Mouse (Mus musculus) yolk sac, embryonic 10.5 days (tissue): ENCODE measurements around the gene Fmo2.

Experiments used
- DNase-seq: peaks from one replicate; pipeline ENCODE4 v3.0.0-alpha.2; 2017; ENCODE audit warnings: low spot score

The Fmo2 gene

GRCm38 (mm10) chr1:162853812-162854482 is 44.6 kb downstream of the Fmo2 start:
- DNase-seq, result peak; percentile 73

GRCm38 (mm10) chr1:162847554-162847953 is 51.0 kb downstream of the Fmo2 start:
- DNase-seq, result no peak

- DNase-seq, result peak; percentile 38
Measured at GRCm38 (mm10) chr1:162840211-162840610, 58.3 kb downstream of the Fmo2 start.

DNA sequence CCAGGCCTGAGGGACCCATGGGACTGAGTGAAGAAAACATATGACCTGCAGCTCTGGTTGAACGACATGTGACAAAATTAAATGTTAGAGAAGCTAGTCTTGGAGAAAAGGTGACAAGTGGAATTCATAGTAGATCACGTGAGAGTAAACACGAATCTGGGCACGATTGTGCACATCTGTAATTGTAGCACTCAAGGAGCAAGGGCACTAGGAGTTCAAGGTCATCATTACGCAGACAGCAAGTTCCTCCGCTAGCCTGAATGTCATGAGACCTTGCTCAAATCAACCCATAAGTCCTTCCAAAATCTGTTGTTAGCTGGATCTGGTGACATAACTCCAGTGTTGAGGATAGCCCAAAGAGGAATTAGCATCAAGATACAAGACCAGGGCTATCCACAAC is 59.5 kb downstream of the Fmo2 start:
- DNase-seq, result no peak

- no peak for DNase-seq
Measured at GRCm38 (mm10) chr1:162834342-162834741, 64.2 kb downstream of the Fmo2 start.

- DNase-seq, result no peak
Measured at GRCm38 (mm10) chr1:162832574-162832953, 66.0 kb downstream of the Fmo2 start.

GRCm38 (mm10) chr1:162831838-162832573 is 66.5 kb downstream of the Fmo2 start:
- DNase-seq, result no peak
